Mouse (Mus musculus): Measurements from ENCODE around the gene Man2b1. TPM values are rescaled to one million over a fixed set of nuclear protein-coding genes. Genes with fewer than 3 reads are reported as not detected.
"Not testable (repeated sequence)": the region's sequence is repeated elsewhere in the genome, so short reads cannot be mapped to it uniquely, and the experiment has no call there.

Man2b1 gene
- polyA plus RNA-seq, 1 experiment = 7.6 TPM

DNA sequence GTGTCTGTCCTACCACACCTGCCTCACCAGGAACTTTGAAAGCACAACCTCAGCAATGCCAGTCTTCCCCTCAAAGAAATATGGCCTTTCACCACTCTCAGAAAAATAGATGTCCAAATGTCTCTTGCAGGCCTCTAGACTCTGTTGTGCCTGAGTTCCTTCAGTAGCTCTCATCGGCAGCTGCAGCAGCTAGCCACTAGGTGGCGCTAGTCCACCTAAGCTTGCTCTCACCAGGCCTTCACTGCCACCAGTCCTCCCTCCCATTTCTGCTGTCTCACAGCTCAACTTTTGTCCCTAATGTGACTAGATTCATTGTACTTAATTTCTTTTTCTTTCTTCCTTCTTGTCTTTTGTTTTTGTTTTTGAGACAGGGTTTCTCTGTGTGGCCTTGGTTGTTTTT is 6.1 kb upstream of the Man2b1 start:
- Histone ChIP-seq H3K79me2 (ENCODE audit: control insufficient read depth, insufficient read depth) (peaks cover 9% of the 10 kb centered on the region), H3ac (ENCODE audit: control insufficient read depth, insufficient read length) (no peak overlapping the region), H3K27me3 (ENCODE audit: control insufficient read depth, insufficient read depth, insufficient read length) (no peaks in the 10 kb centered on the region), H3K4me2 (ENCODE audit: low read depth) (no peak overlapping the region), H3K4me3 (no peak overlapping the region), H3K36me3 (ENCODE audit: control insufficient read depth, insufficient read depth) (peaks cover 12% of the 10 kb centered on the region)
- TF ChIP-seq USF1 (IDR thresholded peaks at IDR 0.05; ENCODE audit: low read depth) = no peak
- no peak for TF ChIP-seq POLR2AphosphoS2 (IDR thresholded peaks at IDR 0.05; ENCODE audit: insufficient read length, low read depth)
- no peak for TF ChIP-seq CEBPB (IDR thresholded peaks at IDR 0.05; ENCODE audit: insufficient read depth, poor library complexity, severe bottlenecking)
- TF ChIP-seq MYOG (IDR thresholded peaks at IDR 0.05; ENCODE audit: control insufficient read depth in 1 of 3, insufficient read depth in 1 of 3, insufficient read length in 2 of 3, low read depth in 2 of 3) = no peak
- no peak for TF ChIP-seq SRF (IDR thresholded peaks at IDR 0.05; ENCODE audit: control insufficient read depth, insufficient read length, low read depth)
- TF ChIP-seq MAX (IDR thresholded peaks at IDR 0.05; ENCODE audit: low read depth) = no peak
- no peak for TF ChIP-seq POLR2A (IDR thresholded peaks at IDR 0.05; ENCODE audit: insufficient read length, low read depth)

GRCm38 (mm10) chr8:85080214-85080531 is 2.9 kb upstream of the Man2b1 start:
- Histone ChIP-seq H3K79me2 (ENCODE audit: control insufficient read depth, insufficient read depth) (peaks cover 9% of the 10 kb centered on the region), H3K27me3 (ENCODE audit: control insufficient read depth, insufficient read depth, insufficient read length) (no peaks in the 10 kb centered on the region), H3ac (ENCODE audit: control insufficient read depth, insufficient read length) (peak overlapping the region; percentile 74), H3K4me2 (ENCODE audit: low read depth) (peak overlapping the region; percentile 83), H3K36me3 (ENCODE audit: control insufficient read depth, insufficient read depth) (peaks cover 7% of the 10 kb centered on the region), H3K4me3 (peak overlapping the region; percentile 96)
- TF ChIP-seq E2F4 (IDR thresholded peaks at IDR 0.05; ENCODE audit: insufficient read depth) = no peak
- no peak for TF ChIP-seq MAX (IDR thresholded peaks at IDR 0.05; ENCODE audit: low read depth)
- peak; percentile 12 for TF ChIP-seq POLR2AphosphoS2 (IDR thresholded peaks at IDR 0.05; ENCODE audit: insufficient read length, low read depth)
- no peak for TF ChIP-seq TCF12 (IDR thresholded peaks at IDR 0.05; ENCODE audit: insufficient read depth, poor library complexity, severe bottlenecking)
- TF ChIP-seq TCF3 (IDR thresholded peaks at IDR 0.05; ENCODE audit: insufficient read length, low read depth) = no peak
- peak; percentile 5 for TF ChIP-seq POLR2A (IDR thresholded peaks at IDR 0.05; ENCODE audit: insufficient read length, low read depth)

DNA sequence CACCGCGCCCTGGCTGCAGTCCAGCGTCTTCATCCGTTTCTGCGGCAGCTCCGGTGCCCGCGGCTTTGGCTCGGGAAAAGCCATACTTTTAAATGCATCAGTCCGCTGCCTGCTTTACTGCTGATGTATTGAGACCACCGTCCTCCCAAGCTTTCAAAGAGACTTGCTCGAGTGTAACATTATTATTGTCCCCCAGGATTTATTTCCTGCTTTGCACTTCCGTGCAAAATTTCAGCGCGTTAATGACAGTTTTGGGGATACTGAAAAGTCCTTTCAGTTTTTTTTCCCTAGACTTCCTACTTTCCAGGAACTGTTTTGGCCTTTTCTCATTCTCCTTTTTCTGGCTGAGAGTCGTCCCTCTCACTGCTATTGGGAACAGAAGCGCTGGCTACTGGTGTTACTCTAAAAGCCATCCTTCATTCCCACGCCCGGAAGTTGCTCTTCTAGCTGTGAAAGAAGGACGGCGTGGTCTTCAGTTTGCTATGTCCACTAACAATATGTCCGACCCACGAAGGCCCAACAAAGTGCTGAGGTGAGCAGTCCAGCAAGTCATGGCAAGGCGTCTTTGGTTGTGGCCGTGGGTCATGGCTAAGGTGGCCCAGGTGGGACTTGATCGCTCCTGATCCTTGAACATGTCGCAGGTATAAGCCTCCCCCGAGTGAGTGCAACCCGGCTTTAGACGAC is 2.4 kb upstream of the Man2b1 start, which contains the start of gene Wdr83os:
Gene Wdr83os (plus strand): TSS at position 209 of the 684 bp plus-strand sequence.
- H3K4me2 ChIP-seq (ENCODE audit: low read depth) = peak within 1 kb of the TSS; percentile 83
- H3K79me2 ChIP-seq (ENCODE audit: control insufficient read depth, insufficient read depth) = peaks cover 9% of the 10 kb centered on the region
- H3K4me3 ChIP-seq = peak within 1 kb of the TSS; percentile 96
- no peaks in the 10 kb centered on the region for H3K27me3 ChIP-seq (ENCODE audit: control insufficient read depth, insufficient read depth, insufficient read length)
- H3ac ChIP-seq (ENCODE audit: control insufficient read depth, insufficient read length) = peak within 1 kb of the TSS; percentile 74
- H3K36me3 ChIP-seq (ENCODE audit: control insufficient read depth, insufficient read depth) = peaks cover 2% of the 10 kb centered on the region
- peak; percentile 0 for TF ChIP-seq POLR2A (IDR thresholded peaks at IDR 0.05; ENCODE audit: insufficient read length, low read depth)
- no peak for TF ChIP-seq REST (IDR thresholded peaks at IDR 0.05; ENCODE audit: insufficient read depth, insufficient read length)

DNA sequence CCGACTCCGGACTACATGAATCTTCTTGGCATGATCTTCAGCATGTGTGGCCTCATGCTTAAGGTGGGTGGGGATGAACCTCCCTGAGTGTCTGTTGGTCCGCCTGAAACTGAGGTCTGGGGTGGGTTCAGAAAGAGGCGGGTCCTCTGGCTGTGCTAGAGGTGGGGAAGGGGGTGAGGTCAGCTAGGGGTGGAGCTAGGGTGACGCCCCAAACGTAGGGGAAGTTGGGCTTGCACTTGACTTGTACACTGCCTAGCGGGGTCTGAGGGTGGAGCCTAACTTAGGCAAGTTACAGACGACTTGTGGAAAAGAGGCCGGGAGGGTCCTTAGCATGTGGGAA is 1.9 kb upstream of the Man2b1 start, which contains the start of gene Wdr83:
Gene Wdr83 (minus strand): TSS at position 91 of the 340 bp plus-strand sequence.
- peak within 1 kb of the TSS; percentile 83 for H3K4me2 ChIP-seq (ENCODE audit: low read depth)
- H3ac ChIP-seq (ENCODE audit: control insufficient read depth, insufficient read length) = peak within 1 kb of the TSS; percentile 74
- peaks cover 9% of the 10 kb centered on the region for H3K79me2 ChIP-seq (ENCODE audit: control insufficient read depth, insufficient read depth)
- peak within 1 kb of the TSS; percentile 96 for H3K4me3 ChIP-seq
- no peaks in the 10 kb centered on the region for H3K36me3 ChIP-seq (ENCODE audit: control insufficient read depth, insufficient read depth)
- no peaks in the 10 kb centered on the region for H3K27me3 ChIP-seq (ENCODE audit: control insufficient read depth, insufficient read depth, insufficient read length)
- TF ChIP-seq E2F4 (IDR thresholded peaks at IDR 0.05; ENCODE audit: insufficient read depth) = no peak
- no peak for TF ChIP-seq MYOD1 (IDR thresholded peaks at IDR 0.05; ENCODE audit: control insufficient read depth in 1 of 3, insufficient read length in 2 of 3, low read depth in 2 of 3)
- TF ChIP-seq USF1 (IDR thresholded peaks at IDR 0.05; ENCODE audit: low read depth) = no peak
- no peak for TF ChIP-seq SRF (IDR thresholded peaks at IDR 0.05; ENCODE audit: control insufficient read depth, insufficient read length, low read depth)
- no peak for TF ChIP-seq MAX (IDR thresholded peaks at IDR 0.05; ENCODE audit: low read depth)
- no peak for TF ChIP-seq REST (IDR thresholded peaks at IDR 0.05; ENCODE audit: insufficient read depth, insufficient read length)
- TF ChIP-seq CEBPB (IDR thresholded peaks at IDR 0.05; ENCODE audit: insufficient read depth, poor library complexity, severe bottlenecking) = no peak
- TF ChIP-seq POLR2A (IDR thresholded peaks at IDR 0.05; ENCODE audit: insufficient read length, low read depth) = no peak
- no peak for TF ChIP-seq TCF3 (IDR thresholded peaks at IDR 0.05; ENCODE audit: insufficient read length, low read depth)
- no peak for TF ChIP-seq TCF12 (IDR thresholded peaks at IDR 0.05; ENCODE audit: insufficient read depth, poor library complexity, severe bottlenecking)
- no peak for TF ChIP-seq MYOG (IDR thresholded peaks at IDR 0.05; ENCODE audit: control insufficient read depth in 1 of 3, insufficient read depth in 1 of 3, insufficient read length in 2 of 3, low read depth in 2 of 3)
- TF ChIP-seq POLR2AphosphoS2 (IDR thresholded peaks at IDR 0.05; ENCODE audit: insufficient read length, low read depth) = no peak

DNA sequence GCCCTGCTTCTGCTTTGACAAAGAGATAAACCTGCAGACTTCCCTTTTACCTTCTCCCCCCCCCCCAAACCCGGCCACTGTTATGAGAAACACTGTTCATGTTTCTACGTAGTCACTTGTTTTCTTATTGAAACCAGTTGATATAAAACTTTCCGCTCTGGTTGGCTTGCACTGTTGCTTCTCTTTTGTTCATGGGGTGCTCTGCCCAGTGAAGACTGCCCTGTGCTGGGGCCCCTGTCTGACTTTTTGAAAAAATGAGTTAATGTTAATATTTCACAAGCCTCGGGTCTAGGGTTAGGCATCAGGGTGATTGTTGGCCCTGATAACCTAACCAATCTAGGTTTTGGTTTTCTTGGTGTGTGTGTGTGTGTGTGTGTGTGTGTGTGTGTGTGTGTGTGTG is 901 bp upstream of the Man2b1 start:
- peak overlapping the region; percentile 96 for H3K4me3 ChIP-seq
- H3K36me3 ChIP-seq (ENCODE audit: control insufficient read depth, insufficient read depth); H3K4me2 ChIP-seq (ENCODE audit: low read depth); H3K27me3 ChIP-seq (ENCODE audit: control insufficient read depth, insufficient read depth, insufficient read length); H3K79me2 ChIP-seq (ENCODE audit: control insufficient read depth, insufficient read depth); H3ac ChIP-seq (ENCODE audit: control insufficient read depth, insufficient read length): not testable (repeated sequence)

GRCm38 (mm10) chr8:85084633-85085032 is 1.6 kb downstream of the Man2b1 start:
- no peaks in the 10 kb centered on the region for H3K27me3 ChIP-seq (ENCODE audit: control insufficient read depth, insufficient read depth, insufficient read length)
- H3ac ChIP-seq (ENCODE audit: control insufficient read depth, insufficient read length) = no peak overlapping the region
- no peak overlapping the region for H3K4me3 ChIP-seq
- peaks cover 6% of the 10 kb centered on the region for H3K79me2 ChIP-seq (ENCODE audit: control insufficient read depth, insufficient read depth)
- peaks cover 10% of the 10 kb centered on the region for H3K36me3 ChIP-seq (ENCODE audit: control insufficient read depth, insufficient read depth)
- TF ChIP-seq POLR2AphosphoS2 (IDR thresholded peaks at IDR 0.05; ENCODE audit: insufficient read length, low read depth) (no peak), SRF (IDR thresholded peaks at IDR 0.05; ENCODE audit: control insufficient read depth, insufficient read length, low read depth) (no peak), REST (IDR thresholded peaks at IDR 0.05; ENCODE audit: insufficient read depth, insufficient read length) (no peak), CEBPB (IDR thresholded peaks at IDR 0.05; ENCODE audit: insufficient read depth, poor library complexity, severe bottlenecking) (no peak), MAX (IDR thresholded peaks at IDR 0.05; ENCODE audit: low read depth) (no peak), POLR2A (IDR thresholded peaks at IDR 0.05; ENCODE audit: insufficient read length, low read depth) (no peak), MYOD1 (IDR thresholded peaks at IDR 0.05; ENCODE audit: control insufficient read depth in 1 of 3, insufficient read length in 2 of 3, low read depth in 2 of 3) (no peak), TCF12 (IDR thresholded peaks at IDR 0.05; ENCODE audit: insufficient read depth, poor library complexity, severe bottlenecking) (no peak), TCF3 (IDR thresholded peaks at IDR 0.05; ENCODE audit: insufficient read length, low read depth) (no peak), MYOG (IDR thresholded peaks at IDR 0.05; ENCODE audit: control insufficient read depth in 1 of 3, insufficient read depth in 1 of 3, insufficient read length in 2 of 3, low read depth in 2 of 3) (no peak), USF1 (IDR thresholded peaks at IDR 0.05; ENCODE audit: low read depth) (no peak), E2F4 (IDR thresholded peaks at IDR 0.05; ENCODE audit: insufficient read depth) (no peak)
- no peak overlapping the region for H3K4me2 ChIP-seq (ENCODE audit: low read depth)

All from myocyte (in vitro differentiated cells).